Mouse (Mus musculus) intestine, postnatal 0 days (tissue): ENCODE measurements around the gene Casp3. TPM values are rescaled to one million over a fixed set of nuclear protein-coding genes. Genes with fewer than 3 reads are reported as not detected.

Experiments
- ATAC-seq: fragments of 200-750 bp; cut with Nextera tagmentation; 2 replicates; pipeline ENCODE4 v1.8.0; 2017; ENCODE audit warnings: mild to moderate bottlenecking, moderate TSS enrichment, moderate library complexity
- H3K27ac ChIP-seq: fragments of 300-500 bp; sonication (generic); 2 replicates; pipeline ENCODE4 v1.5.1; 2014; ENCODE audit warnings: mild to moderate bottlenecking, low read depth, low read length, moderate library complexity
- H3K27me3 ChIP-seq: fragments of 300-500 bp; sonication (generic); replicated peaks from 2 replicates; pipeline ENCODE4 v1.6.1; 2014; ENCODE audit warnings: low read length, mixed read lengths; ENCODE audit not compliant: control insufficient read depth, insufficient read depth
- H3K36me3 ChIP-seq: fragments of 300-500 bp; sonication (generic); 2 replicates; pipeline ENCODE4 v1.6.1; 2014; ENCODE audit warnings: mild to moderate bottlenecking, moderate library complexity; ENCODE audit not compliant: control insufficient read depth, insufficient read depth
- H3K4me1 ChIP-seq: fragments of 300-500 bp; sonication (generic); replicated peaks from 2 replicates; pipeline ENCODE4 v1.6.1; 2014; ENCODE audit warnings: antibody characterized with exemption, low read length, mixed read lengths; ENCODE audit not compliant: control insufficient read depth, insufficient read depth
- H3K4me2 ChIP-seq: fragments of 300-500 bp; sonication (generic); replicated peaks from 2 replicates; pipeline ENCODE4 v1.6.1; 2014; ENCODE audit warnings: low read depth, mild to moderate bottlenecking, moderate library complexity
- H3K4me3 ChIP-seq: fragments of 300-500 bp; sonication (generic); 2 replicates; pipeline ENCODE4 v1.5.1; 2014; ENCODE audit warnings: low read depth, low read length
- H3K9ac ChIP-seq: fragments of 300-500 bp; sonication (generic); 2 replicates; pipeline ENCODE4 v1.6.1; 2014; ENCODE audit warnings: mild to moderate bottlenecking, low read depth, low read length
- H3K9me3 ChIP-seq: fragments of 300-500 bp; sonication (generic); 2 replicates; pipeline ENCODE4 v1.6.1; 2016; ENCODE audit warnings: mixed run types; ENCODE audit not compliant: control insufficient read depth
- CTCF ChIP-seq: sonication (generic); IDR thresholded peaks from 2 replicates; pipeline ENCODE4 v1.5.1; 2016; ENCODE audit warnings: low read depth, mild to moderate bottlenecking, control low read depth, antibody characterized with exemption, moderate library complexity
- WGBS: fragments of 180-500 bp; shearing (Covaris S2); extraction: QIAGEN DNeasy Blood & Tissue Kit; methylation state at CpG from one replicate; pipeline ENCODE4 v1.1.7; 2014; 5-methylcytosine and 5-hydroxymethylcytosine counted together
- polyA plus RNA-seq: library from polyadenylated mRNA; unstranded; fragments of >200 nt; fragmentation: Nextera tagmentation; extraction: Ambion mirVana; gene quantifications from 2 replicates; pipeline ENCODE4 v1.2.1, GENCODE M21; 2015

Gene Casp3
- 43.5 and 48.7 TPM in 2 replicates for polyA plus RNA-seq

GRCm38 (mm10) chr8:46616879-46617689 lies at the start of gene Casp3, which contains the start of gene Primpol:
Gene Casp3 (plus strand): TSS chr8:46617291.
Gene Primpol (minus strand): TSS chr8:46617212.
- Histone ChIP-seq H3K9ac (peak within 1 kb of the TSS; percentile 77), H3K36me3 (no peaks in the 10 kb centered on the region), H3K4me1 (peaks cover 6% of the 10 kb centered on the region; the same call in 1 of the 2 replicates), H3K4me3 (peak within 1 kb of the TSS; percentile 81), H3K9me3 (no peaks in the 10 kb centered on the region), H3K27ac (peak within 1 kb of the TSS; percentile 84), H3K4me2 (peak within 1 kb of the TSS; percentile 94), H3K27me3 (no peaks in the 10 kb centered on the region)
- 0 out of 2 replicates have a peak, but pooled peaks have one; percentile 1 for TF ChIP-seq CTCF
- under 1% methylated on average over 54 of the region's 54 CpGs for WGBS
- peak; percentile 99 for ATAC-seq

- 82% methylated on average over 8 of the region's 8 CpGs for WGBS
- H3K9me3 ChIP-seq, result no peaks in the 10 kb centered on the region
Measured at GRCm38 (mm10) chr8:46567946-46568345, 49.1 kb upstream of the Casp3 start.

GRCm38 (mm10) chr8:46568942-46569341 lies 48.1 kb upstream of the Casp3 start:
- 47% methylated on average over 2 of the region's 2 CpGs for WGBS
- Histone ChIP-seq H3K4me3 (no peak overlapping the region), H3K4me2 (no peak overlapping the region), H3K4me1 (no peaks in the 10 kb centered on the region; the same call in 1 of the 2 replicates), H3K9me3 (no peaks in the 10 kb centered on the region), H3K27ac (no peak overlapping the region), H3K36me3 (peaks cover under 1% of the 10 kb centered on the region; the same call in 1 of the 2 replicates), H3K9ac (no peak overlapping the region), H3K27me3 (no peaks in the 10 kb centered on the region)
- ATAC-seq, result no peak
- peak; percentile 64 for TF ChIP-seq CTCF

More at GRCm38 (mm10) chr8:46567946-46568345, 49.1 kb upstream of the Casp3 start:
- TF ChIP-seq CTCF, result no peak
- Histone ChIP-seq H3K27ac (no peak overlapping the region), H3K4me1 (no peaks in the 10 kb centered on the region; the same call in 1 of the 2 replicates), H3K27me3 (no peaks in the 10 kb centered on the region), H3K4me2 (no peak overlapping the region), H3K36me3 (no peaks in the 10 kb centered on the region; the same call in 1 of the 2 replicates), H3K4me3 (no peak overlapping the region), H3K9ac (no peak overlapping the region)
- ATAC-seq, result no peak

GRCm38 (mm10) chr8:46569659-46570441 lies 47.2 kb upstream of the Casp3 start:
- no peaks in the 10 kb centered on the region for H3K27me3 ChIP-seq
- TF ChIP-seq CTCF, result peak; percentile 49
- no peaks in the 10 kb centered on the region; the same call in 1 of the 2 replicates for H3K4me1 ChIP-seq
- H3K9ac ChIP-seq, result no peak overlapping the region
- H3K36me3 ChIP-seq, result peaks cover 6% of the 10 kb centered on the region; the same call in 1 of the 2 replicates
- ATAC-seq, result peak; percentile 86
- peak overlapping the region; percentile 60 for H3K27ac ChIP-seq
- H3K4me3 ChIP-seq, result no peak overlapping the region
- no peaks in the 10 kb centered on the region for H3K9me3 ChIP-seq
- H3K4me2 ChIP-seq, result peak overlapping the region; percentile 28
- WGBS, result 44% methylated on average over 19 of the region's 19 CpGs

GRCm38 (mm10) chr8:46570673-46571072 lies 46.4 kb upstream of the Casp3 start:
- no peak for ATAC-seq
- Histone ChIP-seq H3K27ac (peak overlapping the region; percentile 60; the same call in 1 of the 2 replicates), H3K9ac (no peak overlapping the region), H3K27me3 (no peaks in the 10 kb centered on the region), H3K36me3 (0 out of 2 replicates have a peak, but pooled peaks cover 12% of the 10 kb centered on the region), H3K9me3 (no peaks in the 10 kb centered on the region), H3K4me3 (no peak overlapping the region), H3K4me1 (no peaks in the 10 kb centered on the region; the same call in 1 of the 2 replicates), H3K4me2 (no peak overlapping the region)
- 69% methylated on average over 13 of the region's 14 CpGs for WGBS
- no peak for TF ChIP-seq CTCF

GRCm38 (mm10) chr8:46573446-46573845 lies 43.6 kb upstream of the Casp3 start:
- no peak for ATAC-seq
- H3K36me3 ChIP-seq, result peaks cover 37% of the 10 kb centered on the region
- no peak for TF ChIP-seq CTCF
- H3K4me3 ChIP-seq, result no peak overlapping the region
- no peaks in the 10 kb centered on the region for H3K27me3 ChIP-seq
- no peak overlapping the region for H3K9ac ChIP-seq
- no peaks in the 10 kb centered on the region for H3K9me3 ChIP-seq
- no peaks in the 10 kb centered on the region; the same call in 1 of the 2 replicates for H3K4me1 ChIP-seq
- H3K27ac ChIP-seq, result no peak overlapping the region
- 93% methylated on average over 2 of the region's 2 CpGs for WGBS
- H3K4me2 ChIP-seq, result no peak overlapping the region
